Mouse (Mus musculus): ENCODE results near the gene Nrsn1. TPM values are rescaled to one million over a fixed set of nuclear protein-coding genes. Genes with fewer than 3 reads are reported as not detected.
"Not testable (repeated sequence)": the region's sequence is repeated elsewhere in the genome, so short reads cannot be mapped to it uniquely, and the experiment has no call there.

The Nrsn1 gene
- polyA plus RNA-seq (2014; fragmentation: Nextera tagmentation; extraction: Ambion mirVana), result 12.5 and 15.4 TPM in 2 replicates

GRCm38 (mm10) chr13:25270402-25270801 is at the start of gene Nrsn1:
TSS of gene Nrsn1 (minus strand) at chr13:25270502.
- not testable (repeated sequence) for H3K9me3 ChIP-seq (ENCODE audit: control insufficient read depth, low read length); H3K27me3 ChIP-seq (ENCODE audit: control insufficient read depth, insufficient read depth, low read length); DNase-seq (ENCODE audit: low spot score); H3K27ac ChIP-seq (ENCODE audit: low read depth, low read length); H3K36me3 ChIP-seq (ENCODE audit: control insufficient read depth, insufficient read depth, low read length); H3K4me1 ChIP-seq (ENCODE audit: control insufficient read depth, insufficient read depth, low read length); ATAC-seq (ENCODE audit: insufficient read depth, low FRiP score, low TSS enrichment)
- WGBS, result 57% methylated on average over 2 of the region's 2 CpGs
- peak within 1 kb of the TSS; percentile 35 for H3K9ac ChIP-seq (ENCODE audit: low read length)
- peak within 1 kb of the TSS; percentile 58 for H3K4me2 ChIP-seq (ENCODE audit: low read depth)
- H3K4me3 ChIP-seq (ENCODE audit: low read depth, low read length), result peak within 1 kb of the TSS; percentile 32

GRCm38 (mm10) chr13:25312059-25312458 is 41.8 kb upstream of the Nrsn1 start:
- Histone ChIP-seq H3K36me3 (ENCODE audit: control insufficient read depth, insufficient read depth, low read length) (no peaks in the 10 kb centered on the region), H3K4me1 (ENCODE audit: control insufficient read depth, insufficient read depth, low read length) (no peaks in the 10 kb centered on the region), H3K9me3 (ENCODE audit: control insufficient read depth, low read length) (no peaks in the 10 kb centered on the region), H3K4me3 (ENCODE audit: low read depth, low read length) (no peak overlapping the region), H3K27ac (ENCODE audit: low read depth, low read length) (no peak overlapping the region), H3K9ac (ENCODE audit: low read length) (no peak overlapping the region), H3K27me3 (ENCODE audit: control insufficient read depth, insufficient read depth, low read length) (no peaks in the 10 kb centered on the region), H3K4me2 (ENCODE audit: low read depth) (no peak overlapping the region)
- WGBS, result 91% methylated on average over 2 of the region's 2 CpGs
- ATAC-seq (ENCODE audit: insufficient read depth, low FRiP score, low TSS enrichment) (no peak), DNase-seq (ENCODE audit: low spot score) (no peak)

- no peak overlapping the region for H3K27ac ChIP-seq (ENCODE audit: low read depth, low read length)
- no peaks in the 10 kb centered on the region for H3K36me3 ChIP-seq (ENCODE audit: control insufficient read depth, insufficient read depth, low read length)
- no peak for ATAC-seq (ENCODE audit: insufficient read depth, low FRiP score, low TSS enrichment)
Observed at GRCm38 (mm10) chr13:25310068-25310467, 39.8 kb upstream of the Nrsn1 start.

DNA sequence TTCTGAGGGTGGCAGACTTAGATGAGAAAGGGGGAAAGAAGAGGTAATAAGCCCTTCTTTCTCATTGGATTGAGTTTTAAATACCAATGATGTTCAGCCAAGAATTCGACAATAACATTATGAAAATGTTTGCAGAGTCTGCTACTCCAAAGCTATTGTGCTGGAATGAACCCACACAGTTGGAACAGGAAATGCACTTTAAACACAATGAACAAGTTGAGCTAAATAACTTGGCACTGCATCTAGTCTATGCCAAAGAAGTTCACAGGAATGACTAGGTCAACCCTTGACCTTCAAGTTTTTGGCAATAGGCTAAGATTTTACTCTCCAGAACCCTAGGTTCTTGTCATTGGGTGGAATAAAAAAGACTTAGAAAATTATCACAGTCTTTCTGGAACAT is 18.4 kb upstream of the Nrsn1 start:
- H3K4me3 ChIP-seq (ENCODE audit: low read depth, low read length), result no peak overlapping the region
- ATAC-seq (ENCODE audit: insufficient read depth, low FRiP score, low TSS enrichment), result no peak
- 79% methylated on average over 1 of the region's 1 CpGs for WGBS

More at GRCm38 (mm10) chr13:25310068-25310467, 39.8 kb upstream of the Nrsn1 start:
- no peak overlapping the region for H3K4me3 ChIP-seq (ENCODE audit: low read depth, low read length)
- DNase-seq (ENCODE audit: low spot score), result no peak
- no peaks in the 10 kb centered on the region for H3K9me3 ChIP-seq (ENCODE audit: control insufficient read depth, low read length)
- no peaks in the 10 kb centered on the region for H3K4me1 ChIP-seq (ENCODE audit: control insufficient read depth, insufficient read depth, low read length)
- H3K27me3 ChIP-seq (ENCODE audit: control insufficient read depth, insufficient read depth, low read length), result no peaks in the 10 kb centered on the region
- no peak overlapping the region for H3K4me2 ChIP-seq (ENCODE audit: low read depth)
- no peak overlapping the region for H3K9ac ChIP-seq (ENCODE audit: low read length)

DNA sequence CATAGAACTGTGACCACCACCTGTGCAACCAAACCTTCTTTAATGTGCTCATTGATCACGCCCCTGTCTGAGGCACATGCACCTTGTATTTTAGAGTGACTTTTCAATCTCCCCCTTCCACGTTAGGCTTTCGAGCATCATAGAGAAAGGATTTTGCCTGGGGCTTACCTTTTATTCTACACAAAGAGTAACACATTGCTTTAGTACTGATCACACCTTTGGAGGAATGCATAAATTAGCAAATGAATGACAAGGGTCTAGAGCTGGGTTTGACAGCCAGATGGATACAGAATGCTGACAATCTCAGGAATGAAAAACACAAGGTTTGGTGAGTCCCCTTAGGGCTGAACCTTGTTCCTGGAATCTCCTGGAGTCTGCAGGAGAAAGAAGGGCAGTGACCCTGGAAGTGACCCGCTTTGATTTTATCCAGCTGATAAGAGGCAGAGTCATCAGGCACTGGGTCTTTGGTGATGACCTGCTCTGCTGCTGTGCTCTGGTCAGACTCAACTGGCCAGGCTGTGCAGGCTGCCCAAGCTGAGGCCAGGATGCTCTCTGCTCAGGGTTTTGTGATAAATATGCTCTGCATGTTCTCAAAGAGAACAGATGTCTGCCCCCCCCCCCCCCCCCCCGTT is 4.7 kb upstream of the Nrsn1 start:
- H3K36me3 ChIP-seq (ENCODE audit: control insufficient read depth, insufficient read depth, low read length), result no peaks in the 10 kb centered on the region
- ATAC-seq (ENCODE audit: insufficient read depth, low FRiP score, low TSS enrichment) (no peak), DNase-seq (ENCODE audit: low spot score) (no peak)
- H3K27me3 ChIP-seq (ENCODE audit: control insufficient read depth, insufficient read depth, low read length), result no peaks in the 10 kb centered on the region
- H3K4me2 ChIP-seq (ENCODE audit: low read depth), result no peak overlapping the region
- no peak overlapping the region for H3K9ac ChIP-seq (ENCODE audit: low read length)
- no peaks in the 10 kb centered on the region for H3K9me3 ChIP-seq (ENCODE audit: control insufficient read depth, low read length)
- no peak overlapping the region for H3K4me3 ChIP-seq (ENCODE audit: low read depth, low read length)
- 58% methylated on average over 5 of the region's 5 CpGs for WGBS
- H3K4me1 ChIP-seq (ENCODE audit: control insufficient read depth, insufficient read depth, low read length), result no peaks in the 10 kb centered on the region
- no peak overlapping the region for H3K27ac ChIP-seq (ENCODE audit: low read depth, low read length)

More for the DNA sequence above, 18.4 kb upstream of the Nrsn1 start:
- Histone ChIP-seq H3K27ac (ENCODE audit: low read depth, low read length) (no peak overlapping the region), H3K4me1 (ENCODE audit: control insufficient read depth, insufficient read depth, low read length) (no peaks in the 10 kb centered on the region), H3K9me3 (ENCODE audit: control insufficient read depth, low read length) (no peaks in the 10 kb centered on the region), H3K36me3 (ENCODE audit: control insufficient read depth, insufficient read depth, low read length) (no peaks in the 10 kb centered on the region), H3K4me2 (ENCODE audit: low read depth) (no peak overlapping the region), H3K27me3 (ENCODE audit: control insufficient read depth, insufficient read depth, low read length) (no peaks in the 10 kb centered on the region), H3K9ac (ENCODE audit: low read length) (no peak overlapping the region)
- no peak for DNase-seq (ENCODE audit: low spot score)

GRCm38 (mm10) chr13:25272189-25272588 is 1.9 kb upstream of the Nrsn1 start:
- no peak for DNase-seq (ENCODE audit: low spot score)
- WGBS, result 85% methylated on average over 4 of the region's 4 CpGs
- Histone ChIP-seq H3K4me2 (ENCODE audit: low read depth) (no peak overlapping the region), H3K9ac (ENCODE audit: low read length) (no peak overlapping the region), H3K9me3 (ENCODE audit: control insufficient read depth, low read length) (no peaks in the 10 kb centered on the region), H3K4me1 (ENCODE audit: control insufficient read depth, insufficient read depth, low read length) (no peaks in the 10 kb centered on the region), H3K36me3 (ENCODE audit: control insufficient read depth, insufficient read depth, low read length) (no peaks in the 10 kb centered on the region), H3K4me3 (ENCODE audit: low read depth, low read length) (no peak overlapping the region), H3K27me3 (ENCODE audit: control insufficient read depth, insufficient read depth, low read length) (no peaks in the 10 kb centered on the region), H3K27ac (ENCODE audit: low read depth, low read length) (no peak overlapping the region)
- no peak for ATAC-seq (ENCODE audit: insufficient read depth, low FRiP score, low TSS enrichment)

DNA sequence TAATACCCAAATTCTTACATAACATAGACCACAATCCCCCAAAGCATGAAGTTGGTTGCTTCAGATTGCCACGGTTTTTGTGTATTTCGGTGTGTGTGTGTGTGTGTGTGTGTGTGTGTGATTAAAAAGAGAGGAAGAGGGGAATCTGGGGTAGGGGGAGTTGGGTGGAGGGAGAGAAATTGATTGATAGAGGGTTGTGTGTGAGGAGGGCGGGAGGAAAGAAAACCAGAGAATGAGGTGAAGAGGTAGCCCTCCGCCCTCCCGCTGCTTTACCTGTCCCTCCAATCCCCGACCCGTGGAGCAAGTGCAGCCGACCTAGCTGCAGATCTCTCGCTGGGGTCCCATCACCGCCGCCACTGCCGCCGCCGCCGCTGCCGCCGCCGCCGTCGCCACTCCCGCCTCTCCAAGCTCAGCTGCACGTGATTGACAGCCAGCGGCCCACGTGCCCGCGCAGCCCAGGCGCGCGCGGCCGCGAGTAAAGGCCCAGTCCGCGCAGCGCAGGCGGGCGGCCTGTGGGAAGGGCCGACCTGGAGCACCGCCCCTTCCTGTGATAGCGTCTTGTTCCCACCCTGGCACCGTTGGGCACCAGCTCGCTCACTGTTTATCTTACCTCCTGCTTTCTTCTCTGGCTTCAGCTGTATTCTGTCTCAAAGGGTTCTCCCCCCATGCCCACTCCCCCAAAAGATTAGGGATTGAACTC is 583 bp downstream of the Nrsn1 start:
- Histone ChIP-seq H3K9me3 (ENCODE audit: control insufficient read depth, low read length) (no peaks in the 10 kb centered on the region), H3K36me3 (ENCODE audit: control insufficient read depth, insufficient read depth, low read length) (no peaks in the 10 kb centered on the region)
- 2% methylated on average over 40 of the region's 42 CpGs for WGBS

DNA sequence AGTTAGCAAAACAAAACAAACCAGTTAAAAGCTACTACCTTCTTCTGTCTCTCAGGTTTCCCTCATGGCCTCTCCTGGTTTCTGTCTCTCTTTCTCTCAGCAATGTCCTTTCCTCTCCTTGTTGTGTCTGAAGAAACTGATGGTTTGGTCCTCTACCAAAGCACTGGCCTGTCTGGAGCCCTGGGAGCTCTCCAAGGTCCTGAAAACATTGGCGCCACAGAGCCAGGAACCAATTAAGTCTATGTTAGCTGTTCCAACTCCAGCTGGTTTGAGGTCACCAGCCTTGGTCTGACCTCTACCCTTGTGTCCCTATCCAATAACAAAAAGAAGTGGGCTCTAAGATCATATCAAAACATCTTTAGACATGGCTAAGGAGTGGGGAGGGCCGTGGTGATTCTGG is 1.3 kb downstream of the Nrsn1 start:
- Histone ChIP-seq H3K9me3 (ENCODE audit: control insufficient read depth, low read length) (no peaks in the 10 kb centered on the region), H3K9ac (ENCODE audit: low read length) (no peak overlapping the region), H3K4me1 (ENCODE audit: control insufficient read depth, insufficient read depth, low read length) (no peaks in the 10 kb centered on the region), H3K27me3 (ENCODE audit: control insufficient read depth, insufficient read depth, low read length) (no peaks in the 10 kb centered on the region), H3K4me3 (ENCODE audit: low read depth, low read length) (no peak overlapping the region), H3K36me3 (ENCODE audit: control insufficient read depth, insufficient read depth, low read length) (no peaks in the 10 kb centered on the region), H3K4me2 (ENCODE audit: low read depth) (no peak overlapping the region; the same call in 1 of the 2 replicates), H3K27ac (ENCODE audit: low read depth, low read length) (no peak overlapping the region)
- DNase-seq (ENCODE audit: low spot score) (peak; percentile 78), ATAC-seq (ENCODE audit: insufficient read depth, low FRiP score, low TSS enrichment) (no peak)
- WGBS, result 12% methylated on average over 2 of the region's 2 CpGs

More for the DNA sequence above, 583 bp downstream of the Nrsn1 start:
- Histone ChIP-seq H3K4me2 (ENCODE audit: low read depth) (peak overlapping the region; percentile 58), H3K4me1 (ENCODE audit: control insufficient read depth, insufficient read depth, low read length) (no peaks in the 10 kb centered on the region), H3K9ac (ENCODE audit: low read length) (peak overlapping the region; percentile 35), H3K27me3 (ENCODE audit: control insufficient read depth, insufficient read depth, low read length) (no peaks in the 10 kb centered on the region), H3K27ac (ENCODE audit: low read depth, low read length) (no peak overlapping the region), H3K4me3 (ENCODE audit: low read depth, low read length) (peak overlapping the region; percentile 32)
- DNase-seq (ENCODE audit: low spot score), result peak; percentile 89
- peak; percentile 98 for ATAC-seq (ENCODE audit: insufficient read depth, low FRiP score, low TSS enrichment)

- Histone ChIP-seq H3K27me3 (ENCODE audit: control insufficient read depth, insufficient read depth, low read length) (no peaks in the 10 kb centered on the region), H3K4me1 (ENCODE audit: control insufficient read depth, insufficient read depth, low read length) (no peaks in the 10 kb centered on the region), H3K4me2 (ENCODE audit: low read depth) (no peak overlapping the region), H3K9me3 (ENCODE audit: control insufficient read depth, low read length) (no peaks in the 10 kb centered on the region), H3K36me3 (ENCODE audit: control insufficient read depth, insufficient read depth, low read length) (no peaks in the 10 kb centered on the region), H3K4me3 (ENCODE audit: low read depth, low read length) (no peak overlapping the region), H3K27ac (ENCODE audit: low read depth, low read length) (no peak overlapping the region), H3K9ac (ENCODE audit: low read length) (no peak overlapping the region)
- 72% methylated on average over 4 of the region's 4 CpGs for WGBS
- DNase-seq (ENCODE audit: low spot score) (no peak), ATAC-seq (ENCODE audit: insufficient read depth, low FRiP score, low TSS enrichment) (no peak)
Observed at GRCm38 (mm10) chr13:25262748-25263147, 7.6 kb downstream of the Nrsn1 start.
